Mouse (Mus musculus): ENCODE measurements around the gene Col4a5.

Gene Col4a5

DNA sequence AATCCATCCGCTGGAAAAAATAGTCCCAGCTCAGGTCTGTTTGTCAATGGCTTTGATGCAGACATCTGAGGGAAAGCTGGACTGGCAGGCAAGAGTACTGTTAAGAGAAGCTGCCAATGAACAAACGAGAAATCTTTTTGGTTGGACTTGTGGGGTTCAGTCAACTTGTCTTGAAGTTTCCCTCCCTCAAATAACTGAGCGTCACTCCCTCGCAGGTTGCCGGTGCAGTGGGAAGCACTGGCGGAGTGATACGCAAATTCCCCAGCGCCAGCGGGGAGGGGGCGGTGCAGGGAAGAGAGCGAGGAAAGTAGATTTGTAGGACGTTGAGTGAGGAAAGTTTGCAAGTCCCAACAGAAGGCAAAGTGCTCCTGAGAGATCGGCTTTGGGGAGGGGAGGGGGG lies at the start of gene Col4a5:
Gene Col4a5, plus strand, starts transcription at position 276 of the 400 bp plus-strand sequence.
- DNase-seq (ENCODE audit: low read depth) = no peak

DNA sequence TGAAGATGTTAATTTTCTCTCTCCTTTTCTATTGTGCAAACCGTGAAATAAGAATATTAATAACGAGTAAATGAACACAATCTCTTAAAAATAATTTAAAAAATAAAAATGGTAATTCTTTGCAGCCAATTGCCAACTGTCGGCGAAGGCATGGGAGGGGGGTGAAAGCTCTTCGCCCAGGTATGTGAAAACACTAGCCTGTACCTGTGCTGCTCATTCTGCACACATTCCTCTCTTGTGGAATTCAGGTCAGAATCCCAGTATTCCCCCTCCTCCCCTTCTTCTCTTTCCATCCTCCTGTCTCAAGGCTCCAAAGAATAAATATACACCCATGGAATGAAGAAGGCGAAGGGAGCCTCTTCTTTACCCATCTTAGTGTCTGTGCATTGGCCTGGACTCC lies 38.4 kb upstream of the Col4a5 start:
- DNase-seq (ENCODE audit: low read depth) = no peak

DNA sequence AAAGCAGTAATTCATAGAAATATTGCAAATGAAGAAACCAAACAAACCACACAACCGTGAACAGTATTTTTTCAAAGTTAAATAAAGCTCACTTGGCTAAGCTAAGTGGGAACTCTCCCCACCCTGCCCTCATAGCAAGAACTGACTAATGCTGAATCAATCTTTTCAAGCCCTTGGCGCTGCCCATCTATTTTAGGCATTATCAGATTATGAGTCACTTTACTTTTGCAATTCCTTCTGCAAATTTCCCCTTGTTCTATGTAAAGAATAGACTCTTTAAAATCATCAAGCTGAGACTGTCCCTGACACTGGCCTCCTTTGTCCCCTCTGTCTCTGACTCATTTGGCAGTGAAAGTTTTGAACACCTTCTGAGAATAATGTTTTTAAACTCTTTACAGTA lies 35.8 kb upstream of the Col4a5 start:
- no peak for DNase-seq (ENCODE audit: low read depth)

DNA sequence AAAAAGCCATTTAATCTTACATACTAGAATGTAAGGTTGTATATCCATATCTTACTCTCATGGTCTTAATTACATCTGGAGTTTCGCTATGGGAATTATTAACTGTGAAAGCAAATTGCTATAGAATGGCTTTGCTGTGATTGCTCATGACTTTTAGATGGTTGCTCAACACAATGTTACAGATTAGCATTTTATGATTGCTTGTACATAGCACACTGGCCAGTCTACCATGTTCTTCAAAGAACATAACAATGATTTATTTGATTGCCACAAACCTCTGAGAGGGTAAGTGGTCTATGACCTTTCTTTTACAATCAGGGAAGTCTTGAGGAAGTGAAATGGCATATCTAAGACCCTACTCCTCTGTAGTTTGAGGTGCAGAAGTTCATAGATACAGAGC lies 27.2 kb upstream of the Col4a5 start:
- no peak for DNase-seq (ENCODE audit: low read depth)

DNA sequence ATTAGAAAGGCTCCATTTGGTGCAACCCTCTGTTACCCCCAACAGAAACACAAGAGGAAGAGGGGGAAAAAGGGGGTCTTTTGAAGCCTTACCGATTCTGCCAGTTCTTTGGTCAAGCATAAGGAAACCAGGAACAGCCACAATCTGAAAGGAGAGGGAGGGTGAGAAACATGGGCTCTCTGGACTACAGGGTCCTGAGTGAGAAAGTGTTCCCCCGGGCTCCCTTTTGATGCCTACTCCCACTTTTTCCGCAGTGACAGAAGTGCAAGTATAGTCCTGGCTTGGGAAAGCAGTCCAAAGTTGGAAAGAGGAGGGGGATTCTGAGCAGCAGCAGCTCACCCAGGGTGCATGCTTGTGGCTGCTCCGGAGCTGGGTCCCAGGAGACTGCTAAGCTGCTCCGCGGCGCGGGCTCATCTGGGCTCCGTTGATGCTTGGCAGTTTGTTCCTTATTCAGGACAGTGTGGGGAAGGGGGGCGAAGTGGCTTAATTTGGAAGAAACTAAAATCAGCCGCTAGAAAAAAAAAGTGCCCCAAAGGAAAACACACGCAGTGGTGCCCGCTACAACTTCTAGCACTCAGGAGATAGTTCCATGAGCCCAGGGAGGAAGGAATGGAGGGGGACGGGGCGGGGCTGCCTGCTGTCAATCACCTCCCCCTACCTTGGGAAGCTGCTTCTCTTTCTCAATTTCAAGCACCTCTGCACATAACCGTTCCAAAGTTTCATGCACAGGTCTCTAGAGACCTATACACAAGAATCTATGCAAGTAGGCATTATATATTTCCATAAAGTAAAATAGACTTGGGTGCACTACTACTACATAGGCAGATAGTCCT lies 1.5 kb upstream of the Col4a5 start, which contains the start of gene Col4a6:
Gene Col4a6, minus strand, starts transcription at position 607 of the 833 bp plus-strand sequence.
- no peak for DNase-seq (ENCODE audit: low read depth)

DNA sequence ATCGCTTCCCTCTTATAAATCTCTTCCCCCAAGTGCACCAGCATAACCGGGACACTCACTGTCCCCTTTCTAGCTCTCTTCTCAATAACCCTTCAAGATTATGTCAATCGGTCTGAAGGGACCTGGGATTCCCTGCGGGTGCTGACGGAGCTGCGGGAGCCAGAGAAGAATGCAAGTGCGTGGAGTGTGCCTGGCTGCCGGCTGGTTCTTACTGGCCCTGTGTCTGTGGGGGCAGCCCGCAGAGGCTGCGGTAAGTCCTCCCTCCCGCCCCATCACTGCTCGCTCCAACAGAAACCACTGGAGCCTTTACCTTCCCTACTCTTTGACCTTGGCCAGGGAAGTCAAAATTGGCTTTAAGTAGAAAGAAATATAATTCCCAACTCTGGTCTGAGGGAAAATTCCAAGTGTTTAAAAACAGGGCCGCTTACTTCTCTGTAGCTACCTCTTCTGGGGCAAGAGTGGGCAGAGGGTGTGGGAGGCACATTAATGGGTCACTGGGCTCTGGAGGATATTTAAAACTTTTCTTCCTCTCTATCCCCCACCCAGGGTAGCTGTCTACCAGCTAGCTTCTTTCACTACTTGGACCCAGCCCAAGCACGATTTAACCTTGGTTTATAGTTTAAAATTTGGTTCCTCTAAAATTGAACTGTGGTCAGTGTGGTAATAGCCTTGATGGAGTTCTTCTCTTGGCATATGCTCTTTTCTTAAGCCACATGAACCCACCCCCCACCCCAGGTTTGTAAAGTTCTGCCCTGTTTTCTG lies 562 bp downstream of the Col4a5 start:
- no peak for DNase-seq (ENCODE audit: low read depth)

DNA sequence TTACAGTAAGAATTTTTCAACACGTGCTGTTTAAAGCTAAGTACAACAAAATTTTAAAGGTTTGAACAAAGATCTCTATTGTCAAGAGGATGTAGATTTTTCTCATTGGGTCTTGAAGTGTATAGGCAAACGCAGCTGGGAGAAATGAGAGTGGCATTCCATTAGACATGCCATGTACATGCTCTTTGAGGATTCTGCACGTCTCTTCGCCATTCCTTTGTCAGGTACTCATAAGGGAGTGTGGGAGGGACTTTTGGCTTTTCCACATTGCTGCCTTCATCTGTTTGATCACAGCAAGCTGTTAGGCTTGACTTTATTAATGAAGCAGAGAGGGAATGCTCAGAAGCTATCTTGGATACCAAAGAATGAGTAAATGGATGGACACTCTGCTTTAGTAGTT lies 19.4 kb downstream of the Col4a5 start:
- DNase-seq (ENCODE audit: low read depth) = no peak

DNA sequence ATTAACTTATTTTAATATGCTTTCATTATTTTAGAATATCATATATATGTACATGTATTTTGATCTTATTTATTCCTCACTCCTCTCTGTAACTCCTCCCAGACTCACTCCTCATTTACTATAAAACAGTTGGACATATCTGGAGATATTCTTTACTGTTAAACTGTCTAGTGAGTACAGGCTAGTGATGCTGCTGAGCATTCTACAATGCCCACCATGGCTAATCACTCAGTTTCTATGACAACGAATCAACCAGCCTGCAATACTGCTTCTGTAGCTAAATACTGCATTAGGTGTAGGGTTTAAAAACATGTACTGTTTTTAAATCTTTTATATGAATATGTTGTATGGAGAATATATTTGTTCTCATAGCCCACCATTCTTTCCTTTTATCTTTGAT lies 27.9 kb downstream of the Col4a5 start:
- DNase-seq (ENCODE audit: low read depth) = no peak

DNA sequence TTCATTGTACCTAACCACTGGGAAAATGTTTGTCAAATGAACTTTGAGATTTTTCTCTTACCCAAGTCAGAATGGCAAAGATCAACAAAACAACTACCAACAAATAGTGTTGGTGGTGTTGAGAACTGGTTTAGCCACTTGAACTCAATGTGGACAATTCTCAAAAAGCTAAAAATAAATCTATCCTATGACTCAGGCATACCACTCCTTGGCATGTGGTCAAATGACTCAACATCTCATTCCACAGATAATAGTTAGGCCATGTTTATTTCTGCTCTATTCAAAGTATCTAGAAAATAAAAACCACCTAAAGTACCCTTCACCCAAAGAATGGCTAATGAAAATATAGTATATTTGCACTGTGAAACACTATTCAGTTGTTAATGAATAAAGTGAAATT lies 58.3 kb downstream of the Col4a5 start:
- no peak for DNase-seq (ENCODE audit: low read depth)

DNA sequence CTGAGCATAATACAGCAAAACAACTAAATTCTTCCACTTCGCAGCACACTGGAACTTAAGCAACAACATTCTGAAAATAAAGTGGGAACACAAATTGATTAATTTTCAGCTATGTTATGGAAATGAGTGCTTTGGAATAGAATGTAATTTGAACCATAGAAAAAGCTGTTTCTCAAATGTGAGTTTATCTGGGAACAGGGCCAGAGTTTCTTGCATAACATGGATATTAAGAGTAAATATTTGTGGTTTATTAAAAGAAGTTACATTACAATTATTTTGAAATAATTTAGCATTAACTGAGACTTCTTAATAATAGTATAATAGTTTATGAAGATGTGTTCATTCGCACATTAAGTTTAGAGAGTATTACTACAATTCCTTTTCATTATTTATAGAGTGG lies 72.3 kb downstream of the Col4a5 start:
- DNase-seq (ENCODE audit: low read depth) = no peak

DNA sequence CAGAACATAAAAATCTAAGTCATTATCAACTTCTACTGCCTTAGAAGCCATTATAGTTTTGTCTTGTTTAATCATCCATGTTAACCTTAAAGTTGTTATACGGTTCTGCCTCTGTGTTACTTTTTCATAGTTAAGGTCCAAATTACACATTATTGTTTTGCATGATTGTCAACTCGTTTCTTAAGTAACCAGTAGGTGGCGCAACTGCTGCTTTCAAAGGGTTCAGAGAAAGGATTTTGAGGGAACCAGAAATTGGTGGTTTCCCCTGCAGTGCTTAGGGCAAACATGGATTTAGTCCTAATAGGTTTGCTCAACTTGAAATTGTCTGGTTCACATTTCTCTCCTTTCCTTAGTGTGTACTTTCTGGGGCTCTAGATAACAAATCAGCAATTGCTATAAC lies 115.1 kb downstream of the Col4a5 start:
- peak; percentile 5 for DNase-seq (ENCODE audit: low read depth)

DNA sequence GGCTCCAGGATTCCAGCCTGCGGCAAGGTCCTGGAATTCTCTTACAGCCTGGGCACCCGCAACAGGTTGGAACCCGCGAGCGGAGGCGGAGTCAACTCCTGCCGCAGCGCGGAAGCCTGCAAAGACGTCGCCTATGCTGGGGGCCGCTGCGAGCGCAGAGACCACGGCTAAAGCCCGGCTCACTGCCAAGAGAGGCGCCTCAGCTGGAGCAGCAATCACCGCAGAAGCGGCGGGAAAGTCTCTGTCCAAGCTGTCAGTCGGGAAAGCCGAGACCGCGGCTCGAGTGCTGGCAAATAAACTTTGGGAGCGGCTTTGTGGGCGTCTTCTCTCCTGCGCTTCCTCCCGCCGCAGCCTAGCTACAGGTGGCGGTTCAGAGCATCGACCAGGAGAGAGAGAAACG lies 246.5 kb downstream of the Col4a5 start:
- no peak for DNase-seq (ENCODE audit: low read depth)

DNA sequence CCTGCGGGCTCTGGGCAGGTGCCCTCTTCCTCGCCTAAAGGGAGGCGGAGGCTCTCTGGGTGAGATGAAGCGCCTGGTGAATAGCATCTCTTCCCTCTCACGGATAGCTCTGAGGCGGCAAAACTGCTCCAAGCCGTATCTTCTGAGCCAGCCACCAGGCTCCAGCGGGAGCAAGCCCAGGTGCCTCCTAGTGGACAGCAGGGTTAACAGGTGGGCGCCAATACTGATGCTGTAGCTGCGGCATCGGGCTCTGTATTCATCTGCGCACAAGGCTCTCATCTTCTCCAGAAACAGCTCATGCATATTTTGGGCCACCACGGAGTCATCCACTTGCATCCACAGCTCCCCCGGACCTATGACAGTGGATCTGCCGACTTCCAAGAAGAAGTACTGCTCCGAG lies 248.8 kb downstream of the Col4a5 start:
- DNase-seq (ENCODE audit: low read depth) = no peak

DNA sequence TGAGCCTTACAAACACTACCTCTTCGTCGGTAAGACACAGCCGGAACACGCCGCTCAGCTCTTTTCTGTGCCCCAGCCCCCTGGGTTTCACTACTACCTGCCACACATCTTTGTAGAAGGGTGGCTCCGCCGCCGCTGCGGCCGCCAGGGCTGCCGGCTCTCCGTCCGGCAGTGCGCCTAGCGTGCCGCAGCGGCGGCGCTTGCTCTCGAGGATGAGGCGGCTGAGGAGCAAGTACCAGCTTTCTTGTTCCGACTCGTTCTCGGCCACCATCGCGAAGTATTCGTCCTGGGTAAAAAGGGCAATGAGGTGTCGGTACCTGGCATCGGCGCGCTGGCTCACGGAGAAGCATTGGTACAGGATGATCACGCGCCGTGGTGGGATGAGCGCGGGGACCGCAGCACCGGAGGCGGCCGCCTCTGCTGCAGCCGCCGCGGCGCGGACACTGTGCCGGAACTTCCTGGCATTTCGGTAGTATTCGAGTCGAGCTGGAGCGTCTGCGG lies 249.3 kb downstream of the Col4a5 start:
- no peak for DNase-seq (ENCODE audit: low read depth)

DNA sequence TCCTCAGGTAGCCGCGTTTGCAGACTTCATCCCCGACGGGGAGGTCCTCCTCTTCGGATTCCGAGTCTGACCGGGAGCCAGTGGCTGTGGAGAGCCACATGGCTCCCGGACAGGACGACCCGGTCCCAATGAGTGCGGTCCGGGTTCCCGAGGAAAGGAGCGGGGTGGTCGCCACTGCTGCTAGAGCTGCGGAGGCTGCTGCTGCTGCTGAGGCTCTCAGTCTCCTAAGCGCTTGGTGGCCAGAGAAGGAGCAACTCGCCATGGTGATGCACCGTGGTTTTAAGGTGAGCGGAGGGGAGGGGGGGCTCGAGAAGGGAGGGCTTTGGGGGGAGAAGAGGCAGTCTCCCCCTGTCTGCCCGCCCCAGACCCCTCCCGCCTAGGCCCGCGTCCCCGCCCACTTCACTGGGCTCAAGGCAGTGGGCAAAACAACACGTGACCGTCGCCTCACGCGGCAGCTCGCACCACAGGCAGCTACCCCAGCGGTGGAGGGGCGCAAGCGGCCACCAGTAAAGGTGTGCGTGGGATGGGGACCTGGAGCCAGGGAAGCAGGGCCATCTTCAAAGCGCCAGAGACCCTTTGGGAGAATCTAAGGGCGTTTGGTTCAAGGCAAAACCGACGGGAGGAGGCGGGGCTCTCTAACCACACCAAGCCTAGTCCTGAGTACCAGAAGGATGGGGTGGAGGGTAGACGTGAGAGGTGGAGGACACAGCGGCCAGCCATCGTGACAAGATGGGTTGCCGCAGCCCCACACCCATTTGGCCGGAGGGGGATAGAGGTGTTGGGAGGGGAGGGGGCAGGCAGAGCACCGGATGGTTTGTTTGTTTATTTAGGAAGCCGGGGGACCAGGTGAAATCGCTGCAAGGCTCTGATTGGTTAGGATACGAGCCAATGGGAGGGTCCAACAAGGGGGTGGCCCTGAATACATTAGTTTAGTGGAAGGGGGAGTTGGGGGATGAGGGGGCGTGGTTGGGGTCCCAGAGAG lies 250.0 kb downstream of the Col4a5 start, which contains the start of gene Irs4:
Gene Irs4, minus strand, starts transcription at position 327 of the 982 bp plus-strand sequence.
- no peak for DNase-seq (ENCODE audit: low read depth)

DNA sequence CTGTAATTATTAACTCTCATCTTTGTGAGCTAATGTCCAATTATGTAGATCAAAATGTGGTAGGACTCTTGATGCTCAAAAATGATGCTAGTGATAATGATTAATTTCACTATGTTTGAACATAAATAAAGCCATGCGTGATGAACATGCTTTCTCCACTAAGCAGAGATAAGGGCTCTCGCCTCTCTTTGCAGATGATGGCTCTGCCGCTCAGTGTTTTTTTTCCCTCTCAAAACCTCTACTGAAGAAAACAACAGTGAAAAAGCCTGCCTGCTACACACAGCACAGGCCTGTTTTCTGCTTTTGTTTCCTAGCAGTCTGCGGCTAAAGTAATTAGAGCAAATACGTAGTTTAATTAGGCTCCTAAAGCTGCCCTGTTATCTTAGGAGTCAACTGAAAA lies 254.4 kb downstream of the Col4a5 start:
- DNase-seq (ENCODE audit: low read depth) = no peak
